Mouse (Mus musculus) c-Kit-positive CD71-positive TER-119-negative erythroid progenitor cells, embryonic 14.5 days (primary cell): ENCODE measurements around the gene Sh3bp4.

ENCODE experiments used
- DNase-seq: peaks from one replicate; pipeline ENCODE4 v3.0.0-alpha.2; 2013; ENCODE audit warnings: low read depth

Sh3bp4 gene

DNA sequence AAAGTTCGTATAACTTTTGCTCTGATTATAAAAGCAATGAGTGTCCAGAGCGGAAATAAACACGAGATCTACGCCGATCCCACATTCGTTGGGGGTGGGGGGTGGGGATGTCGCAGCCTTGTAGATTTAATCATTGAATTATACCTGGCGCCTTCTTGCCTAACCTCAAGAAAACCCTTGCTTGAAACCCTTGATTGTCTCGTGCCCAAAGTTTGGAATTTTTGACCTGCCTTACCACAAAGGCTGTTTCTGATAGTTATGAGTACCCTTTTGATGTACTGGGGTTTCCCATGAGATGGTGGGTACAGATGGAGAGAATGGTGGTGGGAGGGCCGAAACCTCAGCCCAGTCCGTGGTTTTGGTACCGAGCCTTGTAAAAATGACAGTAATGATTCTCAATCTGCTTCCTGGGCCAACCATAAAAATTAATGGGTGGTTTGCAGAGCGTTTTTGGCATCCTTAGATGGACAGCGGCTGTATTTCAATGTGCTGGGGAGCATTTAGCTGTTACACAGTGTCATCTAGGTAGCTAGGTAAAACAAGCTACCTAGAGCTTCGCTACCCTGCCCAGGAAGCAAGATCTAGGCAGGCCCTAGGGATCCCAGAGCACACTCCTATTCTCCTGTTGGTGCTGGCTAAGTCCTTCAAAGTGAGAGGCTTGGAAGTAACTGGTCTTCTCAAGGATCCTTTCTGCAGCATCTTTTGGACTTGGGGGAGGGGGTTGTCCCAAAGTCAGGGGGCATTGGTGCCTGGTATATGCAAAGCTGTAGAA is 1.3 kb downstream of the Sh3bp4 start:
- no peak for DNase-seq

DNA sequence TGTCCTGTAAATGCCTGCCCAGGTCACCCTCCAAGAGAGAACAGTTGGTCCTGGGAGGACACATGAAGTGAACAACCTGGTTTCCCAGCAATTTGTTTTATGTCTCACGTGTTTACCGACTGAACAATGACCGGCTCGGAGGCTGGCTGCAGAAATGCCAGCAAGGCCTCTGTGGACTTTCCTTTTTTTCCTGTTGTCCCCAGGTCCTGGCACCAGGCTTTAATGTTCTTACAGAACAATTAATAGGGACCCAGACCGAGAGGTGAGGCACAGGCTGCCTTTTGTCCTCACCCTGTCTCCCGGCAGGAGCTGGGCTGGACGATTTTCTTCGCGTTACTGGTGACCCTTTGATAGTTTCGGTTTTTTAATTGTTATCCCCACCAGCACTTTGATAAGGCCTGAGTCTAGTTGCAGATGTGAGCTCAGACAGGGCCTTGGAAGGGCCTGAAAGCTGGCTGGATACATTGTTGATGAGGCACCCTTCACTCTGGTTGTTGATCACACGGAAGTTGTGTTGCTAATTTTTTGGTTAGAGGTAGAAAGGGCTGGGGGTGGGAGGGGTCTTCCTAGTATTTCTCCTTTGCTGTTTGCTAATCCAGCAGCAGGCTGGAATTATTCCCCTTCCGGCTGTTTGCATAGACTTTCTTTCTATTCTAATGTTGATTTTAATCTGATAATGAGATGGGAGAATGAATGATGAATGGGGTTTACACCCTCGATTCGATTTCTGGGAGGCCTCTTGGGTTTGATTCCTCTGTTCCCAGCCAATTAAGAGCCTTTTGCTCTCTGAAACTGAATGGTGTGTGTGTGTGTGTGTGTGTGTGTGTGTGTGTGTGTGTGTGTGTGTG is 2.2 kb downstream of the Sh3bp4 start:
- no peak for DNase-seq

DNA sequence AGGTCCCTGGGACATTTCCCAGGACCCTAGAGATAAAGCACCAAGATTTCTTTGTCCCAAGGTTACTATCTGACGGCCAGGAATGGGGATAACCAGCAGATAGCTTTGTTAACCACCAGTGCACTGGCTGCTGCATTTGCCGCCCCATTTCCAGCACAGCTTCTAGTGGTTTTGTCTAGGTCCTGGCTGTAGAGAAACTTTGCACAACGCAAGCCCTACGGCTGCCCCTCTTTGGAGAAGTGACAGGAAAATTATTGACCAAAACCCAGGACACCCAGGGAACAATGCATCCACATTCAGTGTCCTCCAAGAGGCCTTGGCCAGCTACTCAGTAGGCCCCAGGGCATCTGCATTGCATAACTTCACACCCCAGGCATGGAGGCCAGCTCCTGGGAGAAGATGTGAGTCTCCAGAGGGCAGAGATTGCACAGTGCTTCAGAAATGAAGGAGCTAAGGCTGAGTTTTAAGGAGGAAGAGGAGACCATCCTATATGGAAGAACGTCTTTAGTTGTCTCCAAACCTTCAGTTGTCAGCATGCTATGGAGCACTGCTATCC is 3.2 kb downstream of the Sh3bp4 start:
- DNase-seq = no peak

DNA sequence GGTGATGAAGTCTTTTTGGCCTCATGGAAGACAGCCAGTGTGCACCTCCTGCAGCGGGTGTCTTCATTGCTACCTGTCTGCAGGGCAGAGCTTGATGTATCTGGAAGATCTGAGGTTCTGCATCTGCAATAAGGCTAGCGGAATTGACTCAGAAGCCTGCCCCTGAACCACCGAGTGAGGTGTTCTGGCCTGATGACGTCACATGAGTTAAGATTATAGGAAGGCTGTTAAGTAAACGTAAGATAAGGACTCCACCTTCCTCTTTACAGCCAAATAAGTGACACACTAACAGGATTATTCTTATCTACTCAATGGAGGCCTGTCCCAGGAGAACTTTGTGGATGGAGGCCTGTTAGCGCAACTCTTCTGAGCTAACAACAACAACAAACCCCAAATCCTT is 4.5 kb downstream of the Sh3bp4 start:
- DNase-seq = no peak

DNA sequence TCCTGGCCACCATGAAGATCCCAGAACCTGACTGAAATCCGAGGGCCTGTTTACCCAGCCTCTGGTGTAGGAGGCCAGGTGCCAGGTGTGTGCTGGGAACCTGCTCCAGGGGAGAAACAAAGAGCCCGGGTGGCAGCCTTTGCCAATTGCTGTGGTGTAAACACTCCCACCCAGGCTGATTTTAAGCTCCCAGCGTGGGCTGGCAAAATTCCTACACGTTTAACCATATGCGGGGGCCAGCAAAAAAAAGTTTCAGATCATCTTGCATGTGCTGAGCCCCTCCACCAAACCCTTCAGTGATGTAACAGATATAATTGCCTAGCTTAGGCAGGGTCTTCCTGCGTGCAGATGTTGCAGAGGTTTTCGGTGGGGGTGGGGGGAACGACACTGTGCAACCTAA is 4.9 kb downstream of the Sh3bp4 start:
- no peak for DNase-seq

DNA sequence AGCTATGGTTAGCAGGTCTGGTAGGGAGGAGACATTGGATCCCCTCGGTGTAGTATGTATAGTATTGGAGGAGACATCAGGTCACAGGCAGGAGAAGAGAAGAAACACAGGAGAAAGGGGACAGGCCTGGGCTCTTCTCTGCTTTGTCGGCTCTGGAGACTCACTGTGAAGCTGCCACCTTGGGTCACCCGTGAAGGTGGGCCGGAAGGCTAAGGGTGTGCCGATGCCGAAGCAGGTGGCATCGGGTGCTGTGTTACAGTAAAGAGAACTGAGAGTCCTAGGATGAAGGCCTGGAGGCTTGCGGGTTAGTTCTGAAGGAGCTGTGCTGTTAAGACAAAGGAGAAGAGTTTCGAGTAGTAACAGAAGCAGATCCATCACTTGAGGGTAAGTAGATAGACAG is 6.6 kb downstream of the Sh3bp4 start:
- DNase-seq = no peak

DNA sequence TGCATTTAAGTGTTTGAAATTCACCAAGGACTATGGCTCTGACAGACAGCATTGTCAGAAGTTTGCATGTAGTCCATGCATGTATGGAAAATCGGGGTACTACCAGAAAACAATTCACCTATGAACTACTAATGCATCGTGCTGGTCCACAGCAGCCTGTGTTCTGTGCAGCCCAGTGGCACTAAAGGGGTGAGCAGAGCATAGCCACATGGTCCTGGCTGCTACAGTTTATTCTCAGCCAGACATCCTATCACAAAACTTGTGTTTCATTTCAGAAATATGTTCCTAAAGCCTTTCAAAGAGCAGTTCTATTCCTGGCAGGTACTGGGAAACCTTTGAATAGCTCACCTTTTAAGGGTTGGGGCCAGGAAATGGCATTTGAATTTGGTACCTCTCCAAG is 8.0 kb downstream of the Sh3bp4 start:
- no peak for DNase-seq

DNA sequence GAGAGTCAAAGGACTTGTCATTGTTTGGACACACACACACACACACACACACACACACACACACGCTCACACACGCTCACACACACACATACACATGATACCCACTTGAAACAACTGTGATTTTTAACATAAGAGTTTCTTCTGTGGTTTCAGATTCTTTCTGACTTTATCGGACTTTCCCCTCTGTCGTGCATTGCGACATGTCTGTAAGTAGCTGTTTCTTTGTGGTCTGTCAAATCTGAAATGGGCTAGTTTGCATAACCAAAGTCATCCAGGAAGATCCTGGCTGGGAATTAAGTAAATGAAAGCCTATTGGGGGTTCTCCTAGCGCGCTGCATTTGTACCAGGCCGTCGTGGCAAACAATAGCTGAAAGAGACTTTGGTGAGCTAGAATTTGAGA is 8.5 kb downstream of the Sh3bp4 start:
- DNase-seq = no peak

DNA sequence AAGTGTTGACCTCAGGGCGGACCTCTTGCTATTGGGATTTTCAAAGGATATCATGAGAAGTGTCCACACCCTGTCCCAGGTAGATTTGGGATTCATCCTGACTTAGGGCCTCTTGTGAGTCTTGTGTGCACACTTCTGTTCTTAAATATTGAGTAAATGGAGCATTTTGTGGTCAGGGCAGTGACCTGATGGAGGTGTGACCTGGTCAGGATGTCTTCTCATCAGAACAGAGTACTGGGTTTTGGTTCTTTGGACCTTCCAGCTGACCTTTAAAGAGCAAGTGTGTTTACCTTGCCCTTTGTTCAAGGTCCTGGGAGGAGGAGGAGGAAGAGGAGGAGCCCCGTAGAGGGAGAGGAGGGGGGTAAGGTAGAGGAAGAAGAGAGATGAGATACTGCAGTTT is 9.0 kb downstream of the Sh3bp4 start:
- DNase-seq = no peak

DNA sequence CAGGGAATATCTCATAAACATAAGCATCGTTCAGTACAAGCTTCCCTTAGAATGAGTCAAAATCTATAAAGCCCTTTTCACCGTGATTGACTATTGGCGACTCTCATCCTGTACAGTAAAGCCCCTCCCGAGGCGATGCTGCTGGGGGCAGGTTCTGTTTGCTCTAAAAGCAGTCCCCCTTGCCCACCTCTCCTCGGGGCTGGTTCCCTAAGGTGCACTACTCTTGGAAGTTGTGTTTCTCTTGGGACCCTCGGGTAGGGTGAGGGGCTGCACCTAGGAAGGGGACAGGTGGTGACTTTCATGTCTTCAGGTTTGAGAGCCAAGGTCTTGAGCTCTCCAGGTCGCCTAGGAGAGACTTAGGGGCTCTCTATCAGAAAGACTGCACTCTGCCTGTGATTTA is 10.2 kb downstream of the Sh3bp4 start:
- DNase-seq = no peak

DNA sequence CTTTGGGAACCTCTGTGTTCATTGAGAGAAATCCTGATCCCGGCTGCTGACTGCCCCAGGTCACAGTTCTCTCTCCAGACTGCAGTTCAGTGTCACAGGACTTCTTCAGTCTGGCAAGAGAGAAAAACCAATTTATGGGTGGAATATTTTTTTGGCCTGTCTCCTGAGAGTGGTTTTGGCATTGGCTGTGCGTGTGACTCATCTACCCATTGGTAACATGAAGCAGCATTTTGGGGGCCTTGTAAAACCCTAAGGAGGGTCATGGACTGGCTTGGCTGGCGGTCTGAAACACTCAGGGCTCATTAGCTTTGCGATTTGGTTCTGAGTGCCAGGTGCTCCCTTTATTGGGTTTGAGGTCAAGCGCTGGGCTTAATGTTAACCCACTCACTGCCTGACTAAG is 10.6 kb downstream of the Sh3bp4 start:
- DNase-seq = no peak

DNA sequence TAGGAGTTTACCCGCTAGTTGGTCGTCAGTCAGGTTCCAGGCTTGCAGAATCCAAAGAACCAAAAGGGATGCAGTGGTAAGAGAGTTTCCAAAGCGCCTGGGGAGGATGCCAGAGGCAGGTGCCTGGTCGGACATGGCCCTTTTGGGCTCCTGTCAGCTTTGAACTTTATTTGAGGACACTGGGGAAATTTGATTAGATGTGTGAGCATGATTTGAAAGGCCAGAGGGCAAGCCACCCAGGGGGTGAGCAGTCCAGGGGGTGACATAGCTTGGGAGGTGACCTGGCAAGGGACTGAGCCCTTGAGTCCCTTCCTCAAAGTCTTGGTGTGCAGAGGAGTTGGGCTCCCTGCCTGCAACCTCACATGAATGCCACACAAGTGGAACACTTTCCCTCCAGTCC is 11.2 kb downstream of the Sh3bp4 start:
- DNase-seq = no peak

DNA sequence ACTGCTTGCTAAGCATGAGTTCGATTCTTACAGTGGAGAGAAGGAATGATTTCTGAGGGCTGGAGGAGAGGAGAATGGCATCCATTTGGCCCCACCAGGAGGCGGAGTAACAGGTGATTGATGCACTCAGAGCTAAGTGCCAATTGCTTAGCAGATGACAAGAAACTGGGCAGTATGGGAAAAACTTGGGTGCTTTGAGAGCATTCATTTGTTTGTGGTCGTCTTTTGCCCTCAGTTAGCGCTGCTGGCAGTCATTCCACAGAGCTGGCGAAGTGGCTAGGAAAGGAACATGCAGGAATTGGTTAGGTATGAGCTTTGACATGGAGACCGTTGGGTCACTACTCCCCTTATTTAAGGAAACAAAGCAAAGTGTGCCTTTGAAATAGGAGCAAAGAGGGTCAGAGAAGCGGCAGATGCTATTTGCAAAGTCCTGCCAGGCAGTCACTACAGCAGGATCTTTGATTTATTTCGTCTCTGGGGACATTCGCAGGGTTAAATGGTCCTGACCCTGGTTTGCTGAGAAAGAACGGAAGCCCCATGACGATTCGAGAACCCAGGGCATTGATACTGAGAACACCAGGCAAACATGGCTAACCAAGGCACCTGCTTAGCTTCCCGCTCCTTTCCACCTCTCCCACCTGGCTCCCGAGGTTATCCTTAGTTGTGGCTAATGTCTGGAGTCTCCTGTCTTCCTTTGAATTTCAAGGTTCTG is 12.1 kb downstream of the Sh3bp4 start:
- no peak for DNase-seq

DNA sequence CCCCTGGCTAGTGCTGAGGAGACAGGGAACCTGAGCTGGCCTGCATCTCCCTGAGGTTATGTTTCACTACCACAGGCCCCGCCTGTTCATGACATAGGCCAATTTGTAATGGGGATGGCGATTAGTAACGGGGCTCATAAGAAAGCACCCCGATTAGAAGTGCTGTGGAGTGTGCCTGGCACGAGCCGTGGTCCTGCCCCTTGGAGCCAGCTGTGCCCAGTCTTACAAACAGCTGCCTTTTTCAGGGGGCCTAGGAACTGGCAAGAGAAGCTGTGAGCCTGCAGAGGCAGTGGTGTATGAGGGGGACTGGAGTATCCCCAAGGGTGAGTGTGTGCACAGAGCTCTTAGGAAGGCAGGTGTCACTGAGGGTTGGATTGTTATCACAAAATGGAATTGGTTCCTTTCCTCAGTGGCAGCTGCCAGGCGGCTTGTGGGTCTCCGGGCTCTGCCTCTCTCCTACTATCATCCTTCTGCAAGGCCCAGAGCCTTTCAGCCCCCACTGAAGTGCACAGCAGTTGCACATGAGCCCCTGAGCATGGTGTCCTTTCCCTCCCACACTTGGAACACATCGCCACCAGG is 16.4 kb downstream of the Sh3bp4 start:
- no peak for DNase-seq

DNA sequence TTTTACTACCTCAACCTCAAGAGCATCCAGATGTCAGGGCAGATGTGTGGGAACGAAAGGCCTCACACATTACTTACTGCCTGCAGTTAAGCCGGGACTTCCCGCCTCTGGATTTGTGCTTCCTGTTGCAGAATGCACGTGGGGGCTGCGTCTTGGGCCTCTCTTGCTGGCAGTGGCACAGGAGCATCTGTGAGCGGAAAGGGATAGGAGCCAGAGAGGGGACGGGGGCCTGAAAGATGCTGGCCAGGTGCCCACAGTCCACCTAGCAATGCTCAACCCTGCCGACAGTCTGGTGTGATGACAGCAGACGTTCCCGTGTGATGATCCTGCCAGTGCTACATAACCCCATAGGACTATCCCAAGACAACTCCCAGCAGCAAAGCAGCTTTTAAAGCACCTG is 17.9 kb downstream of the Sh3bp4 start:
- no peak for DNase-seq

DNA sequence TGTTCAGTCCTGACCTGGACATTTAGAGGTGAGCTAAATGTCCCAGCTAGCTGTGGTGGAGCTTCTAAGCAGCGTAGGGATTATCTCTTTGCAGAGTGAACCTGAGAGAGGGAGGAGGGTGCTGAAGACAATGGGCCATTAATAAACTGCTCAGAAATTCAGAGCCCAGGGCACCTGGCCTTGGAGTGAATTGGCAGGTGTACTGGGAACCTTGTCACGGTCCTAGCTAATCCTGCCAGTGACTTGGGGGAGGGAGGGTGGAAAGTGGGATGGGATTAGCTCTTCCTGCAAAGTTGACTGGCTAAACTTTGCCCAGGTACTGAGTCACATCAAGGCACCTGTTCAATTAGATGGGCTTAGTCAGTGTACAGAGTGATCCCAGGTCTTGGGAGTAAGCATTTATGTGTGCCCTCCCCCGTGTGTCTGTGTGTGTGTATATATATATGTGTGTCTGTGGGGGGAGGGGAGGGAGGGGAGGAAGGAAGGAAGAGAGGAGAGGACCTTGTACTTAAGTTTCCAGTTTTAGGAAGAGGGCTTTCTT is 18.6 kb downstream of the Sh3bp4 start:
- DNase-seq = no peak

DNA sequence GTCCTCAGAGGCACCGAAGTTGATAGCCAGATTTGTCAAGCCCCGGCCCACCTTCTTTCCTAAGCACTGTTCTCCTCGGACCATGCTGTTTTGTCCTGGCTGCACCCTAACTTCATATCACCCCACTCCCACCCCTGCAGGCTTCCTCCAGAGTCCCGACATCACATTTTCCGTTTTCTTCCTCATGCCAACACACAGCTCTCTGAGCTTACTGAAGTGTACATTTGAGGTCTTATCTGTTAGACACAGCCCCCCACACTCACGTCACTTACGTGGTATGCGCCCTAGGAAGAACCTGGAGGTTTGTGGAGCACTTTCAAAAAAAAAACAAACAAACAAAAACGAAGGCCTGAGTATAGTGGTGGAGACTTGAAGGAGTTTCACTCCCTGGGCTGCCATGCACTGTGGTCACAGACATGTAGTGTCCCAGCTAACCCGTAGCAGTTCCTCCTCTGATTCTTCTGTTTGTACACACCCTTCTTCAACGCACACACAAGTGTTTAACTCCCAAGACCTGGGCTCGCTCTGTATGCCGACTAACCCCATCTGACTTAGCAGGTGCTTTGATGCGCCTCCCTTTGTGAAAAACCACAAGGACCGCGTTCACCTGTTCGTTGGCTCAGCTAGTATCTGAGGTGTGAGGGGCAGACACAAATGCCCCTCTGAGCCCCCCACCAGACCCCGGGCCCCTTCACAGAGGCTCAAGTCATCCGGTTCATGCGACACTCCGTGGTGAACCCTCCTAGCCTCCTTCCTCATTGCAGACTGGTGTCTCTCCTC is 19.8 kb downstream of the Sh3bp4 start:
- DNase-seq = no peak

DNA sequence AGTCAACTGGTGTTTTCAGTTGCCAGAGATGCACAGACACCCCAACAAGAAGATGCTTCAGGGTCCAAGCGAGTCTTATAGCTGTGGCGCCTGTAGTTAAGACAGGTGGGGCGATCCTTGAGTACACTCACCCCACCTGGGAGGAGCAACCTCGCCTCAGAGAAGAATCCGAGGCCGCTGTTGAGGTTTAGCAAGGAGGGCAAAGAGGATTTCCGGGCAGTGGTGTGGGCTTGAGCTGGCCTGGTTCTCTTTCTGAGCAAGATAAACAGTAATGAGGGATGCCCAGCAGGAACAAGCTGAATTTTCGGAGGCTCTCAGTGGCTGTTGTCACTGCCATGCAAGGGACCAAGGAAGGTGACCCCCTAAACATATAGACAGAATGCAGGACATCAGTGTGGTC is 20.5 kb downstream of the Sh3bp4 start:
- no peak for DNase-seq

DNA sequence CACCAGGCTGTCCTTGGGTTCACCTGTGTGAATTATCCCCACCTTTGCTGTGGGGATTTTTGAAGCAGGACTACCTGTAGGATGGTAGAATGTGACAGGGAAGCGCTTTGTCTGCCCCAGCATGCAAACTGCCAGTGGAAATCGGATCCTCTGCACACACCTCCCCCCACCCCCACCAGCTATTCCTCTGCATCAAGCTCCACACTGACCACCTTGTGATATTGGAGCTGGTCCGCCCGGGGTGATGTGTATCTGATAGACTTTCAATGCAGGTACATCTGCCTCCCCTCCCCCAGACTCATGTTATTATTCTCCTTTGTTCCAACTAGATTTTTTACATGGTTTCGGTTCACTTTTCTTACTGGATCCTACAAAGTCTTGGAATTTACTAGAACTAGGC is 21.8 kb downstream of the Sh3bp4 start:
- DNase-seq = no peak

DNA sequence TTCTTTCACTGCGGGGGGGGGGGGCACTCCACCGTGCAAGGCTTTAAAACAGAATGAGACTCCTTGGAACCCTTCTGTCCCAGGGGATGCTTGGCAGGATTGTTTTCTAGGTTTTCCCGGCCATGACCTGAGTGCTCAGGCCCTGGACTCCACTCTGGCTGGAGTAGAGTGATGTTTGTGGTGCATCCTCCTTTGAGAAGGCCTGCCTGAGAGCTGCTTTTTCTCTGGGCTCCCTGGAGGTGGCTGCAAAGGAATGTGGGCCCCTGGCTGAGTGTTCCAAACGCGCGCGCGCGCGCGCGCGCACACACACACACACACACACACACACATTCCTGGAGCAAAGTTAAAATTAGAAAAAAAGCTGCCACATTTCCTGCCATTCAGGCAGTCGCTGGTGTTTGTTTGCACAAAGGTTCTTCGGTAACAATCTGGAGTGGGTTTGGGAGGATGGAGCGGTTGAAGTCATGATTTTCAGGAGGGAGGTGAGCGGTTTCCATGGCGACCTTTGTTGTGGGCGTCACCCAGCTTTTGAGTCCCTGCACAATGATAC is 22.3 kb downstream of the Sh3bp4 start:
- DNase-seq = no peak

DNA sequence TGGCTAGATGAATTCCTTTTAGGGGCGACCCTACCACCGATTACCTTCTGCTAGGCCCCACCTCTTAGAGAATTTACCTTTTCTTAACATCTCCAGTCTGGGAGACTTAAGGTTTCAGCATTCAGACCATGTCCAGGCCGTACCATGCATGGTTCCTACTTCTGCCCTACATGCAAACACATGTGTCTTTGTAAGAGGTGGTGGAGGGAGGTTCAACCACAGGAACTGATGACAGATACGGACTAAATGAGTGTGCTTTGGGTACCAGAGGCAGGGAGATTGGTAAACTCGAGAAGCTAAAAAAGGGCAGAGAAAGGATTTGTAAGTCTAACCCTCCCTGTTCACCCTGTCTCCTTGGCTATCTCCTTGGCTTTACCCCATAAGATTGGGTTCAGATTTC is 23.5 kb downstream of the Sh3bp4 start:
- no peak for DNase-seq
